Mouse (Mus musculus): Measurements from ENCODE around the gene Gucd1. TPM values are rescaled to one million over a fixed set of nuclear protein-coding genes. Genes with fewer than 3 reads are reported as not detected.
"Not testable (repeated sequence)": the region's sequence is repeated elsewhere in the genome, so short reads cannot be mapped to it uniquely, and the experiment has no call there.

Gene Gucd1
- polyA plus RNA-seq, 1 experiment: 18.1 TPM

DNA sequence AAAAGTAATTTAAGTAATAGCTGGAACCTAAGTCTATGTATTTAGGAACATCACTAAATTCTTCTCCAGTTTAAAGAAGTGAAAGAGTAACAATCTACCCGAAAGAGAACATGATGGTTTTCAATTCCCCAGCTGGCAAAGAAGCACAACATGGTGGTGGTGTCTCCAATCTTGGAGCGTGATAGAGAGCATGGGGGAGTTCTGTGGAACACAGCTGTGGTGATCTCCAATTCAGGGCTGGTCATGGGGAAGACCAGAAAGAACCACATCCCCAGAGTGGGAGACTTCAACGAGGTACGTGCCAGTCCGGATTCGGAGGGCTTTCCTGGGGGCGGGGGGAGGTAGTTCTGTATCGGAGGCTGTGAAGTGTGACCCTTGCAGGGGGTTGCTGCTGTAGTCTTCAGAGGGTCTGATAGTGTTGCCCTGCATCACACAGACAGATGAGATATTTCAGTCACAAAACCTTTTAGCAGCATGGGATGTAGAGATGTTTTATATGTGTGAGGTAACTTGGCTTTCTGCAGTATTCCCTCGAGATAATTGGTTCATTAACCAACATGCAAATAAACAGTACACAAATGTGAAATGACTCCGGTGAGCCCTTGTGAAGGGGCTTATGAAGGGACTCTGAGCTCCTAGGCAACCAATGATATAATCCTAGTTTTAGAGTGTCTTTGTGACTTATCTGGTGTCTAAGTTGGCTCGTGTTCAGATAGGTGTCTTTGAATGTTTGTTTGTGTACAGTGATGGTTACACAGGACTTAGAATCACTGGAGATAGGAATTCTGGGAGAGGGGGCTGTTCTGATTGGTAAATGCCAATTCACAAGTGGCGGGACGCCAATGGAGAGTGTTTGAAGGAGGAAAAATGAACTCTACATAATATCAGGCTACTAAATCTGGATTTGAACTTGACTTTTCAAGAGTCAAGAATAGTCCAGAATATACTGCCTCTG lies 89.4 kb downstream of the Gucd1 start:
- TF ChIP-seq CTCF (IDR thresholded peaks at IDR 0.05; ENCODE audit: borderline replicate concordance, insufficient read depth, low read length) (no peak), POLR2A (IDR thresholded peaks at IDR 0.05; ENCODE audit: low read depth, low read length) (no peak)
- no peak overlapping the region for H3K27ac ChIP-seq (ENCODE audit: insufficient read depth, low read length)
- no peak overlapping the region for H3K4me3 ChIP-seq (ENCODE audit: insufficient read depth, low read length)
- H3K4me1 ChIP-seq (ENCODE audit: control insufficient read depth, insufficient read depth, low read length): no peaks in the 10 kb centered on the region

GRCm38 (mm10) chr10:75424498-75424901 lies 93.3 kb downstream of the Gucd1 start:
- Histone ChIP-seq H3K4me1 (ENCODE audit: control insufficient read depth, insufficient read depth, low read length) (no peaks in the 10 kb centered on the region), H3K4me3 (ENCODE audit: insufficient read depth, low read length) (no peak overlapping the region), H3K27ac (ENCODE audit: insufficient read depth, low read length) (no peak overlapping the region)
- TF ChIP-seq POLR2A (IDR thresholded peaks at IDR 0.05; ENCODE audit: low read depth, low read length) (no peak), CTCF (IDR thresholded peaks at IDR 0.05; ENCODE audit: borderline replicate concordance, insufficient read depth, low read length) (no peak)

GRCm38 (mm10) chr10:75418747-75419146 lies 99.0 kb downstream of the Gucd1 start:
- Histone ChIP-seq H3K4me3 (ENCODE audit: insufficient read depth, low read length) (no peak overlapping the region), H3K27ac (ENCODE audit: insufficient read depth, low read length) (no peak overlapping the region), H3K4me1 (ENCODE audit: control insufficient read depth, insufficient read depth, low read length) (no peaks in the 10 kb centered on the region)
- TF ChIP-seq POLR2A (IDR thresholded peaks at IDR 0.05; ENCODE audit: low read depth, low read length) (no peak), CTCF (IDR thresholded peaks at IDR 0.05; ENCODE audit: borderline replicate concordance, insufficient read depth, low read length) (no peak)

DNA sequence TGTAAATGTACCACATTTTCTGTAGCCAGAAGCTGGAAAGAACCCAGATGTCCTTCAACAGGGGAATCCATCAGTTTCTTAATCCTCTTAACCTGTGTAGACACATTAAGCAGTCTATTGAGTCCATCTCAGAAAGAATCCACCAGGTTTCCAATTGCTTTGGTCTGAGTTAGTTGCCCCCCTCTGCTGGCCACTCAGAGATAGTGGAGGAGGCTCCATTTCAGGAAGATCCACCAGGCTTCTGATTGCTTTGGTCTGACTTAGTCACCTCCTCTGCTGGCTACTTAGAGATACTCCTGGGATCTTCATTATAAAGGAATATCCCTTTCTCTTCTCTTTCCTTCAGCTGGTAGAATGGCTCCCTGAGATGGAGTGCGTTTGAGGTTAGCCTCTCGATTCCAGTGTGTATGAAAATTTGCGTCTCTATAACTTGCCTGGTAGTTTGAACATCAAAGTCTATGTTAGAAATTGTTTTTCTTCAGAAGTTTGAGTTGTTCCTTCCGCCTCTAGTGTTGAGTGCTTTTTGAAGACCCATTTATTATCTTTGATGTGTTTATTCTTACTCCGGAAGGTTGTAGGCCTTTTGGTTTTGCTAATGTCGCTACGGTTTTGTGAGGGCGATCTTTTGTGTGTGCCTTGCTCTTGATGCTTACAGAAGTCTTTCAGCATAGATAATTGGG lies 100.3 kb downstream of the Gucd1 start:
- Histone ChIP-seq H3K4me3 (ENCODE audit: insufficient read depth, low read length) (no peak overlapping the region), H3K4me1 (ENCODE audit: control insufficient read depth, insufficient read depth, low read length) (no peaks in the 10 kb centered on the region), H3K27ac (ENCODE audit: insufficient read depth, low read length) (no peak overlapping the region)
- TF ChIP-seq POLR2A (IDR thresholded peaks at IDR 0.05; ENCODE audit: low read depth, low read length): no peak
- no peak for TF ChIP-seq CTCF (IDR thresholded peaks at IDR 0.05; ENCODE audit: borderline replicate concordance, insufficient read depth, low read length)

DNA sequence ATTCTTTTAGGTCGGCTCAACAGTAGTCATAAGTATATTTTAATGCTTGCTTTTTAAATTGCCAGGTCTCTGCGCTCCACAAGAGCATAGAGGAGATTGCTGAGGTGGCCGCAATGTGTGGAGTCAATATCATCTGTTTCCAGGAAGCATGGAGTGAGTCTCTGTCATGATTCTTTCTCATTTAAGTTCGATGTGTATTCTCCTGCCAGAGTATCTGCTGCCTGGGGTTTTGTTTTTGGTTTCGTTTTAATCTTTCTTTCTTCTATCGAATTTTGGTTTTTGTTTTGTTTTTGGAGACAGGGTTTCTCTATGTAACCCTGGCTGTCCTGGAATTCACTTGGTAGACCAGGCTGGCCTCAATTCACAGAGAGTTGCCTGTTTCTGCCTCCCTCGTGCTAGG lies 102.8 kb downstream of the Gucd1 start:
- Histone ChIP-seq H3K4me1 (ENCODE audit: control insufficient read depth, insufficient read depth, low read length) (no peaks in the 10 kb centered on the region), H3K27ac (ENCODE audit: insufficient read depth, low read length) (no peak overlapping the region), H3K4me3 (ENCODE audit: insufficient read depth, low read length) (no peak overlapping the region)
- TF ChIP-seq POLR2A (IDR thresholded peaks at IDR 0.05; ENCODE audit: low read depth, low read length): no peak
- no peak for TF ChIP-seq CTCF (IDR thresholded peaks at IDR 0.05; ENCODE audit: borderline replicate concordance, insufficient read depth, low read length)

DNA sequence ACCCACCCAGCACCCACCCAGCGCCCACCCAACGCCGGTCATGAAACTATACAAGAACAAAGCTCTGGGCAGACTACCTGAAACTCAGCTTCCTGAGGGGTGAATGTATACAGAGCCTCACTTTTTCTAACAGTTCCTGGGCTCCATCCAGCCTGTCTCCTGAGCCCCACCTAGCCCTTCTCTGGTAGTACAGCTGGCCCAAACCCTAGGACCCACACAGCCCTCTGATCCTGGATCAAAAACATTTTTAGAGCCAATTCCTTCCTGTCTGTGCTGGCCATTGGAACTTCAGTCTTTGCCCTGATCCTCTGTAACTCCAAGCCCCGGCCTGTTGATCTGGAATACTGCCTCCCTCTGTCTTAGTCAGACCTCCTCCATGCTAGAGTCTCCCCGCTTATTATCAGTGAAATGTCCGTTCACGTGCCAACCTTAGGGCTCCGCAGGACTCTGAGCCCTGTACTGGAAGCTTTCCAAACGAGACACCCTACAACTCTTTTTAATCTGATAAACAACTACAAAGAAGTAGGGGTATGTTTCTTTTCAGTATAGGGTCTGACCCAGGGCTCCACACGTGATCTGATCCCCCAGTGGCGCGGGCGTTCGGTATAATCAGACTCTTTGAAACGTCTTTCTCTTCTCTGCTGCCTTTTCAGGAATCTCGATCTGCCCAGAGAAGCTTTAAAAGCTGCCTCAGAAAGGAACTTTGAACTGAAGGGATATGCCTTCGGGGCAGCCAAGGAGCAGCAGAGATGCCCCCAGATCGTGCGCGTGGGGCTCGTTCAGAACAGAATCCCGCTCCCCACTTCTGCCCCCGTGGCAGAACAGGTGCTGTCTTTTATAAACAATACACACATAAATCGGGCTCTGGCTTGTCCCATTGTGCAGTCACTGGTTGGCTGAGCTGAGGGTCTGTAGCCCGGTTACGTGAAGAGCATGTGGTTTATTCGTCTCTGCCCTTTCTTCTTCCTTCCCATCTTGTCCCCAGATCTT lies 105.4 kb downstream of the Gucd1 start:
- no peak for TF ChIP-seq POLR2A (IDR thresholded peaks at IDR 0.05; ENCODE audit: low read depth, low read length)
- TF ChIP-seq CTCF (IDR thresholded peaks at IDR 0.05; ENCODE audit: borderline replicate concordance, insufficient read depth, low read length): no peak
- Histone ChIP-seq H3K4me1 (ENCODE audit: control insufficient read depth, insufficient read depth, low read length) (no peaks in the 10 kb centered on the region), H3K4me3 (ENCODE audit: insufficient read depth, low read length) (no peak overlapping the region)

GRCm38 (mm10) chr10:75411343-75412113 lies 106.2 kb downstream of the Gucd1 start:
- not testable (repeated sequence) for H3K27ac ChIP-seq (ENCODE audit: insufficient read depth, low read length); H3K4me3 ChIP-seq (ENCODE audit: insufficient read depth, low read length); H3K4me1 ChIP-seq (ENCODE audit: control insufficient read depth, insufficient read depth, low read length)

More for the DNA sequence above, 105.4 kb downstream of the Gucd1 start:
- no peak overlapping the region for H3K27ac ChIP-seq (ENCODE audit: insufficient read depth, low read length)

DNA sequence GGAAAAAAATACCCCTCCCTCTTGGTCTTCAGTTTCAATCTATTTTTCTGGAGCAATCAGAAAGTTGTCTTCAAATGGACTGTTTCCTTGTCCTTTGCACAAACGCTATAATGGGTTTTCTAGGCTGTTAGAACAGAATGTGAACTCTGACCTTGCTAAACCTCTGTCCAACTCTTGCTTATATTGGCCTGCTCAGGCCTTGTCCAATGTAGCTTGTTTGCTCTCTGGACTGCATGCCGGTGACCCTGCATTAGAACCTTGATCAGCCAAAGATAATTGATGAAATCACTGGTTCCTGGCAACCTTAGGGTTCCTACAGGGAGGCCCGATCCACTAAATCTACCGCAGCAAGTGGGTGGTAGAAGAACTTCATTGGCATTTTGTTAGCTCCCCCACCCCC lies 110.0 kb downstream of the Gucd1 start:
- TF ChIP-seq CTCF (IDR thresholded peaks at IDR 0.05; ENCODE audit: borderline replicate concordance, insufficient read depth, low read length) (no peak), POLR2A (IDR thresholded peaks at IDR 0.05; ENCODE audit: low read depth, low read length) (no peak)
- H3K4me1 ChIP-seq (ENCODE audit: control insufficient read depth, insufficient read depth, low read length): no peaks in the 10 kb centered on the region
- no peak overlapping the region for H3K27ac ChIP-seq (ENCODE audit: insufficient read depth, low read length)

DNA sequence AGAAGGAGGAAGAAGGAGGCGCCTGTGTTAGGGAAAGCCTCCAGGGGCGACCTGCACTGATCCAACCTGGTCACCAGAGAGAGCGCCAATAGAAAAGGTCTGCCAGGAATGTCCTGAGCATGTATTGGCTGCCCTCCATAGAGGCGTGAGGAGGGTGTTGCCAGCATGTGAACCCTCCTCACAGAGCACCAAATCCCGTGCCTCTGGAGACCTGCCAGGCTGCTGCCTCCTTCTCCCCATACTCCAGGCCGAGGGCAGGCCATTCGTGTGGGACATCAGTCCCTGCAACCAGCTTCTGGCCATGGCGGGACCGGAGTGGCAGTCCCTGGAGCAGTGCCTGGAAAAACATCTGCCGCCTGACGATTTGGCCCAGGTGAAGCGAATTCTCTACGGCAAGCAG lies 111.0 kb downstream of the Gucd1 start:
- Histone ChIP-seq H3K27ac (ENCODE audit: insufficient read depth, low read length) (no peak overlapping the region), H3K4me1 (ENCODE audit: control insufficient read depth, insufficient read depth, low read length) (no peaks in the 10 kb centered on the region), H3K4me3 (ENCODE audit: insufficient read depth, low read length) (no peak overlapping the region)
- no peak for TF ChIP-seq POLR2A (IDR thresholded peaks at IDR 0.05; ENCODE audit: low read depth, low read length)
- TF ChIP-seq CTCF (IDR thresholded peaks at IDR 0.05; ENCODE audit: borderline replicate concordance, insufficient read depth, low read length): no peak

More for the DNA sequence above, 110.0 kb downstream of the Gucd1 start:
- no peak overlapping the region for H3K4me3 ChIP-seq (ENCODE audit: insufficient read depth, low read length)
